In genomic region chr2:104526559-104526958, GRCm38 (mm10) we compare ENCODE assay signal across 24 mouse cellular contexts. TPM values are rescaled to one million over a fixed set of nuclear protein-coding genes. Genes with fewer than 3 reads are reported as not detected.
DNase-seq lines count a peak whose midpoint lies in the region; ATAC-seq and TF ChIP-seq lines count a peak whose summit lies in the region.
"Had no signal": no experiment of that assay in that cellular context is flagged by ENCODE, and none has a peak within 500 bp of the region (broad histone marks: within the 10 kb centered on the region; RNA-seq: fewer than 3 reads in every experiment).

No protein-coding gene starts in this region.

- peak; percentile 23 for DNase-seq in naive thymus-derived CD4-positive, alpha-beta T cell, adult 2 months (ENCODE audit: low read depth)
- no peak for DNase-seq in left cerebral cortex, postnatal 4 days
- DNase-seq in layer of hippocampus, postnatal 36 days = no peak
- DNase-seq in layer of hippocampus, adult 9-10 months (ENCODE audit: low spot score) = no peak
- DNase-seq: adrenal gland, adult 2 months; cerebellum, adult 11-12 months; cerebellum, postnatal 14 days; forebrain, postnatal 0 days; heart, postnatal 4 days; kidney, postnatal 4 days; layer of hippocampus, adult 9-11 months; lung, embryonic 14.5 days had no signal

- H3K27me3 ChIP-seq in intestine, postnatal 0 days (replicated peaks; ENCODE audit: control insufficient read depth, insufficient read depth, low read length) = no peaks in the 10 kb centered on the region
- H3K27me3 ChIP-seq: embryonic facial prominence, embryonic 12.5 days; hindbrain, embryonic 15.5 days; limb, embryonic 15.5 days; midbrain, embryonic 15.5 days had no signal

- WGBS in intestine, postnatal 0 days = 56% methylated on average over 3 of the region's 3 CpGs

- intact Hi-C loops in left cerebral cortex, postnatal 4 days (cut with DNase I) = no loop called here

- H3K4me2 ChIP-seq in intestine, postnatal 0 days (replicated peaks; ENCODE audit: low read depth) = no peak overlapping the region
- H3K4me2 ChIP-seq: embryonic facial prominence, embryonic 12.5 days; hindbrain, embryonic 15.5 days; limb, embryonic 15.5 days; lung, embryonic 14.5 days; midbrain, embryonic 15.5 days had no signal

- peak; percentile 69 for ATAC-seq in CD4-positive, CD25-positive, alpha-beta regulatory T cell, adult 4 months
- peak; percentile 54 for ATAC-seq in common myeloid progenitor, adult 5-6 weeks (replicated peaks; ENCODE audit: low read depth, poor library complexity, severe bottlenecking)
- ATAC-seq in intestine, postnatal 0 days = no peak
- ATAC-seq: forebrain, postnatal 0 days; intestine, embryonic 16.5 days; midbrain, embryonic 15.5 days; Patski had no signal

- no peak for TF ChIP-seq CTCF in intestine, postnatal 0 days (IDR thresholded peaks at IDR 0.05; ENCODE audit: low read depth)

- H3K9me3 ChIP-seq in intestine, postnatal 0 days (ENCODE audit: control insufficient read depth) = no peaks in the 10 kb centered on the region
- H3K9me3 ChIP-seq: embryonic facial prominence, embryonic 12.5 days; heart, embryonic 10.5 days; hindbrain, embryonic 15.5 days; limb, embryonic 15.5 days; midbrain, embryonic 15.5 days had no signal

- H3K4me1 ChIP-seq in intestine, postnatal 0 days (replicated peaks; ENCODE audit: control insufficient read depth, insufficient read depth, low read length) = no peaks in the 10 kb centered on the region
- H3K4me1 ChIP-seq: embryonic facial prominence, embryonic 12.5 days; hindbrain, embryonic 15.5 days; limb, embryonic 15.5 days; midbrain, embryonic 15.5 days had no signal

- H3K27ac ChIP-seq in intestine, postnatal 0 days (ENCODE audit: low read depth, low read length) = no peak overlapping the region
- H3K27ac ChIP-seq: embryonic facial prominence, embryonic 12.5 days; heart, embryonic 10.5 days; hindbrain, embryonic 15.5 days; left cerebral cortex, adult 2 months; limb, embryonic 15.5 days; liver, embryonic 14.5 days; midbrain, embryonic 15.5 days had no signal

- no peak overlapping the region for H3K9ac ChIP-seq in intestine, postnatal 0 days (ENCODE audit: low read depth, low read length)
- H3K9ac ChIP-seq: embryonic facial prominence, embryonic 12.5 days; forebrain, postnatal 0 days; hindbrain, embryonic 15.5 days; limb, embryonic 15.5 days; liver, embryonic 14.5 days; lung, embryonic 14.5 days; midbrain, embryonic 15.5 days had no signal

- no peak overlapping the region for H3K4me3 ChIP-seq in intestine, postnatal 0 days (ENCODE audit: low read depth, low read length)
- H3K4me3 ChIP-seq: embryonic facial prominence, embryonic 12.5 days; heart, embryonic 10.5 days; hindbrain, embryonic 15.5 days; left cerebral cortex, adult 2 months; limb, embryonic 15.5 days; midbrain, embryonic 15.5 days had no signal

- H3K36me3 ChIP-seq in intestine, postnatal 0 days (ENCODE audit: control insufficient read depth, insufficient read depth) = no peaks in the 10 kb centered on the region
- H3K36me3 ChIP-seq: embryonic facial prominence, embryonic 12.5 days; heart, embryonic 10.5 days; hindbrain, embryonic 15.5 days; limb, embryonic 15.5 days; midbrain, embryonic 15.5 days had no signal

RNA-seq across cellular contexts. Expression of gene Hipk3, which starts 32.3 kb away (rescaled TPM):
- polyA plus RNA-seq in CD4-positive, CD25-positive, alpha-beta regulatory T cell, adult 4 months (2017; shearing (Covaris generic)) = 10 to 100 TPM in 1 of 2 experiments, 1 to 10 TPM in 1; 6.5 to 15.7 TPM
- total RNA-seq in common myeloid progenitor, adult 5-6 weeks (2017) = 31.3 and 35.2 TPM in 2 replicates
- 10.1 and 10.7 TPM in 2 replicates for polyA plus RNA-seq in intestine, postnatal 0 days (2015; fragmentation: Nextera tagmentation; extraction: Ambion mirVana)
- total RNA-seq in left cerebral cortex, postnatal 4 days (2021) = 10 to 100 TPM; 49.0 to 52.8 TPM
- 10 to 100 TPM; 67.0 to 69.2 TPM for total RNA-seq in layer of hippocampus, postnatal 36 days (2021)
